Mouse (Mus musculus) bone marrow, adult 2 months (tissue): Measurements from ENCODE around the gene Mfsd14a. TPM values are rescaled to one million over a fixed set of nuclear protein-coding genes. Genes with fewer than 3 reads are reported as not detected.

Experiments
- H3K27ac ChIP-seq: fragments of 200-500 bp; 2 replicates; pipeline ENCODE4 v1.5.1; 2012; ENCODE audit warnings: low read depth, mild to moderate bottlenecking, control low read depth, inconsistent platforms, low read length; ENCODE audit not compliant: control insufficient read depth, poor library complexity, insufficient read depth
- H3K4me1 ChIP-seq: fragments of 200-500 bp; 2 replicates; pipeline ENCODE4 v1.6.1; 2011; ENCODE audit warnings: low read length; ENCODE audit not compliant: control insufficient read depth, insufficient read depth
- H3K4me3 ChIP-seq: fragments of 200-500 bp; replicated peaks from 2 replicates; pipeline ENCODE3; 2011; ENCODE audit warnings: mild to moderate bottlenecking, low read depth, low read length, control low read depth; ENCODE audit not compliant: control insufficient read depth
- CTCF ChIP-seq: fragments of 200-500 bp; IDR thresholded peaks from 2 replicates; pipeline ENCODE4 v1.5.1; 2011; ENCODE audit warnings: low read length, control low read depth; ENCODE audit not compliant: control insufficient read depth, insufficient read depth
- POLR2A ChIP-seq: fragments of 200-500 bp; IDR thresholded peaks from 2 replicates; pipeline ENCODE4 v1.6.1; 2011; ENCODE audit warnings: low read depth, mild to moderate bottlenecking, control low read depth, low read length, borderline replicate concordance; ENCODE audit not compliant: control insufficient read depth
- WGBS: fragments of 180-500 bp; shearing (Covaris S2); methylation state at CpG from one replicate; pipeline ENCODE4 v1.1.7; 2018; 5-methylcytosine and 5-hydroxymethylcytosine counted together
- polyA plus RNA-seq: library from polyadenylated mRNA; stranded (reverse); fragments of >200 nt; gene quantifications from 2 replicates; pipeline ENCODE4 v1.2.4, GENCODE M21; 2011; ENCODE audit warnings: low replicate concordance; ENCODE audit not compliant: missing spikeins, insufficient read depth, insufficient read length

The Mfsd14a gene
- polyA plus RNA-seq, result 7.0 and 13.2 TPM in 2 replicates

DNA sequence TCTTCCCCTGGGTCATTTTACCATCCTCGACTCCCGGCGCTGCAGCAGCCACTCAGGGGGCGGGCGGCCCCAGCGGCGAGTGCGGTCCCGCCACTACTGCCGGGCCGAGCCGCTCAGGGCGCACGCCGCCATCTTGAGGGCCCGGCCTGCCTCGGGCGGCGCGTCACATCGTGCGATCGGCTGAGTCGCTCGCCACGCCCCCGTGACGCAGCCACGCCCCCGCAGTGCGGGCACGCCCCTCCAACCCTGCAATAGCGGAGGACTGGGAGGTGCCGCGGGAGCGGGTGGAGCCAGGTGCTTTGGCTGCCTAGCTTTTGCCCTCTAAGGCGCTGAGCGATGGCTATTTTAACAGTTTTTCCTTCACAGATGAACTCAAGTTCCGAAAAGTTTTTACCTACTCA is at the start of gene Mfsd14a:
Gene Mfsd14a (minus strand): TSS at position 215 of the 401 bp plus-strand sequence.
- under 1% methylated on average over 39 of the region's 39 CpGs for WGBS
- Histone ChIP-seq H3K4me3 (peak within 1 kb of the TSS; percentile 74), H3K4me1 (peaks cover 3% of the 10 kb centered on the region), H3K27ac (peak within 1 kb of the TSS; percentile 97)
- peak; percentile 3; the same call in 1 of the 2 replicates for TF ChIP-seq CTCF
- peak; percentile 97; the same call in 1 of the 2 replicates for TF ChIP-seq POLR2A

- TF ChIP-seq CTCF, result no peak
- TF ChIP-seq POLR2A, result peak; percentile 31; the same call in 1 of the 2 replicates
- under 1% methylated on average over 85 of the region's 85 CpGs for WGBS
- peaks cover 2% of the 10 kb centered on the region for H3K4me1 ChIP-seq
- H3K4me3 ChIP-seq, result peak overlapping the region; percentile 85
- H3K27ac ChIP-seq, result peak overlapping the region; percentile 71
These were observed 49.4 kb upstream of the Mfsd14a start for GRCm38 (mm10) chr3:116711624-116712435.

- Histone ChIP-seq H3K27ac (no peak overlapping the region), H3K4me1 (peaks cover 2% of the 10 kb centered on the region), H3K4me3 (peak overlapping the region; percentile 85)
- TF ChIP-seq POLR2A (no peak), CTCF (no peak)
- 24% methylated on average over 9 of the region's 9 CpGs for WGBS
These were observed 48.5 kb upstream of the Mfsd14a start for GRCm38 (mm10) chr3:116710941-116711340.

DNA sequence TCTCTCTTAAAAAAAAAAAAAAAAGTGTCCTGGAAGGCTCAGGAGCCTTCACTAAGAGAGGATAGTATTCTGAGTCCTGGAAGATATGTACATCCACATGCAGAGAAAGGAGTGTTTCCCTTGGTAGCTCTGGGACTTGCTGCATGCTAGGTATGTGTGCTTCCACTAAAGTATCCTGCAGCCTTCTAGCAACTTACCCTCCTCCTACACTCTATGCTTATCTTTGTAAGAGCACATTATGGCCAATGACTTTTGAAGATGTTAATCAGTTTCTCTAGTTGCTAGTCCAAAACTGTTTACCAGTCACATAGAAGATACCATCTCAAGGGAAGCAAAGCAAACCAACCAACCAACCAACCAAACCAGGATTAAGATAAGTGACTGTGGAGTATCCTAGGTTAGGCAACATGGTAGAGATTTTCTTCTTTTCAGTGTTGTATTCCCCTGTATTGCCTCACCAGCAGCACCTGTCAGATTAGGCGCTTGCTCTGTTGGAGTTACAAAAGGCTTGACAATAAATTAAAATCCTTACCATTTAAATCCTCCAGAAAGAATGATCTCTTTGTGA is 43.2 kb upstream of the Mfsd14a start:
- 86% methylated on average over 1 of the region's 1 CpGs for WGBS
- no peaks in the 10 kb centered on the region for H3K4me1 ChIP-seq
- TF ChIP-seq CTCF (no peak), POLR2A (no peak)
- no peak overlapping the region for H3K4me3 ChIP-seq
- H3K27ac ChIP-seq, result no peak overlapping the region

DNA sequence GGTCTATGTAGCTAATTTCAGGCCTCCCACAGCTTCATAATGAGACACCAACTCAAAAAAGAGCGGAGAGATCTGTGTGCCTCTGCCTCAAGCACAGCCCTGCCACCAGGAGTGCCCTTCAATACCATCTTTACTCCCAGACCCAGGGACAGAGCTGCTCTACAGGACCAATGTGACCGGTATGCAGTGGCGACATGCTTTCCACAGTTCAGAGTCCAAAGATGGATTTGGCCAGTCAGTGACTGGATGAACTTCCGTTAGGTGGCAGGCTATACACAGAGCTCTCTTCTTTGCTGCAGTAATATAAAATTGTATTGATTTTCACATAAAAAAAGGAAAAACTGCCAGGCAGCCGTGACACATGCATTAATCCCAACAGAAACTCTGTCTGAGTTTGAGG is 41.4 kb upstream of the Mfsd14a start:
- TF ChIP-seq CTCF, result no peak
- TF ChIP-seq POLR2A, result no peak
- WGBS, result 92% methylated on average over 5 of the region's 5 CpGs

DNA sequence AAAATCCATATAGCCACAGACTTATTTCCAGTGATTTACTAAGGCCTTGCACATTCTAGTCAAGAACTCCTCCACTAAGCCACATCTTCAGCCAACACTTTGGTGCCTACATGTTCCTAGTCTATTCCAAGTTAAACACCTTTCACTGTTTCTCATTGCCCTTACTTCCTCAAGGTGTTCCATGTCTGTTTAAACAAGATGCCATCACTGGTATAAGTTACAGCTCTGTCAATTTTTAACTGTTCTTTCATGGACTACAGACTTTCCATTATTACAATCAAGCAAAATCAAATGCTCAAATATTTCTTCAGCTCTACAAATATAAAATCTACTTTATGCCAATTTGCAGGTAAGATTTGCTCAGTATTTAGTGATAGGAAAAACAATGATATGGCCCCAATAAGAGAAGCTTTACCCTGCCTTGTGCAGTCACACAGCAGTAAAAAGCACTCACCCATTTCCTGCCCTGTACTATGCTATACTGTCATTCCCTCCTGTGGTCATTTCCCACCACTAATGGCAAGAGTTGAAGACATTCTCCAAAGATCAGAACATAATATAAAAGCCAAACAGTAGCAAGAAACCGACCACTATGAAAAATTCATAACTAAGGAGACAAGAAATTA is 40.3 kb upstream of the Mfsd14a start:
- Histone ChIP-seq H3K4me3 (no peak overlapping the region), H3K4me1 (no peaks in the 10 kb centered on the region), H3K27ac (no peak overlapping the region)
- TF ChIP-seq CTCF (no peak), POLR2A (no peak)
- WGBS, result 74% methylated on average over 1 of the region's 1 CpGs

More for the DNA sequence above, 41.4 kb upstream of the Mfsd14a start:
- no peak overlapping the region for H3K27ac ChIP-seq
- no peaks in the 10 kb centered on the region for H3K4me1 ChIP-seq
- H3K4me3 ChIP-seq, result no peak overlapping the region

- Histone ChIP-seq H3K4me1 (no peaks in the 10 kb centered on the region), H3K4me3 (no peak overlapping the region), H3K27ac (no peak overlapping the region)
- 95% methylated on average over 4 of the region's 4 CpGs for WGBS
- TF ChIP-seq POLR2A, result no peak
- TF ChIP-seq CTCF, result no peak
These were observed 39.1 kb upstream of the Mfsd14a start for GRCm38 (mm10) chr3:116701601-116702000.

DNA sequence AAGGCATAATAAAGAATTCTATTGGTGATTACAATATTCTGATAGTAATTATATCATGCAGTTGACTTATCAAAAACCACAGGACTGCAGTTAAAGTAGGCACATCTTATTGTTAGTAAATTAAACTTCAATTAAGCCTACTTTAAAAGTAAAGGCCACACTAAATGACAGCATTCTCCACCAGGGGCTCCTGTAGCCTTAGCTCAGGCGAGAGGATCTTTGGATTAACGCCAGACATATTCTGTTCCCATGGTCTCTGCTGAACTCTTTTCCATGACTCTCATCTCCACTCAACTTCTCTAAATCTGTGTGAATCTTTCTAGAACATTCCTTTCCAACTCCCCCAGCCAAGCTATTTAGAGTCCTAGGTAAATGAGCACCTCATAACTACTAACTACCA is 36.3 kb upstream of the Mfsd14a start:
- no peaks in the 10 kb centered on the region; the same call in none of the 2 replicates for H3K4me1 ChIP-seq
- TF ChIP-seq CTCF (no peak), POLR2A (no peak)
- H3K4me3 ChIP-seq, result no peak overlapping the region
- WGBS, result 78% methylated on average over 2 of the region's 2 CpGs
- no peak overlapping the region for H3K27ac ChIP-seq
